Mouse (Mus musculus) intestine, embryonic 16.5 days (tissue): ENCODE results near the gene Hdgf. TPM values are rescaled to one million over a fixed set of nuclear protein-coding genes. Genes with fewer than 3 reads are reported as not detected.

Experiments used
- ATAC-seq: fragments of 200-750 bp; cut with Nextera tagmentation; 2 replicates; pipeline ENCODE4 v1.8.0; 2017; ENCODE audit warnings: moderate TSS enrichment, moderate library complexity
- H3K27ac ChIP-seq: fragments of 300-500 bp; sonication (generic); 2 replicates; pipeline ENCODE4 v1.5.1; 2014; ENCODE audit warnings: mild to moderate bottlenecking, low read length
- H3K27me3 ChIP-seq: fragments of 300-500 bp; sonication (generic); replicated peaks from 2 replicates; pipeline ENCODE4 v1.6.1; 2014; ENCODE audit warnings: low read length, control low read depth, mixed read lengths; ENCODE audit not compliant: control insufficient read depth, insufficient read depth
- H3K36me3 ChIP-seq: fragments of 300-500 bp; sonication (generic); 2 replicates; pipeline ENCODE4 v1.6.1; 2014; ENCODE audit warnings: low read length, control low read depth; ENCODE audit not compliant: control insufficient read depth, insufficient read depth
- H3K4me1 ChIP-seq: fragments of 300-500 bp; sonication (generic); 2 replicates; pipeline ENCODE4 v1.6.1; 2014; ENCODE audit warnings: low read length, control low read depth, mixed read lengths; ENCODE audit not compliant: control insufficient read depth, insufficient read depth
- H3K4me2 ChIP-seq: fragments of 300-500 bp; sonication (generic); 2 replicates; pipeline ENCODE4 v1.6.1; 2014; ENCODE audit warnings: low read depth, low read length, control low read depth
- H3K4me3 ChIP-seq: fragments of 300-500 bp; sonication (generic); 2 replicates; pipeline ENCODE4 v1.5.1; 2014; ENCODE audit warnings: mild to moderate bottlenecking, low read length
- H3K9ac ChIP-seq: fragments of 300-500 bp; sonication (generic); 2 replicates; pipeline ENCODE4 v1.6.1; 2014; ENCODE audit warnings: low read depth, low read length
- H3K9me3 ChIP-seq: fragments of 300-500 bp; sonication (generic); 2 replicates; pipeline ENCODE4 v1.6.1; 2016; ENCODE audit warnings: low read length, control low read depth; ENCODE audit not compliant: control insufficient read depth
- WGBS: fragments of 180-500 bp; shearing (Covaris S2); extraction: QIAGEN DNeasy Blood & Tissue Kit; methylation state at CpG from one replicate; pipeline ENCODE4 v1.1.7; 2014; 5-methylcytosine and 5-hydroxymethylcytosine counted together
- polyA plus RNA-seq: library from polyadenylated mRNA; unstranded; fragments of >200 nt; fragmentation: Nextera tagmentation; extraction: Ambion mirVana; gene quantifications from 2 replicates; pipeline ENCODE4 v1.2.1, GENCODE M21; 2015

Hdgf gene
- polyA plus RNA-seq, 1 experiment from 2014 or later: 76.0 TPM

DNA sequence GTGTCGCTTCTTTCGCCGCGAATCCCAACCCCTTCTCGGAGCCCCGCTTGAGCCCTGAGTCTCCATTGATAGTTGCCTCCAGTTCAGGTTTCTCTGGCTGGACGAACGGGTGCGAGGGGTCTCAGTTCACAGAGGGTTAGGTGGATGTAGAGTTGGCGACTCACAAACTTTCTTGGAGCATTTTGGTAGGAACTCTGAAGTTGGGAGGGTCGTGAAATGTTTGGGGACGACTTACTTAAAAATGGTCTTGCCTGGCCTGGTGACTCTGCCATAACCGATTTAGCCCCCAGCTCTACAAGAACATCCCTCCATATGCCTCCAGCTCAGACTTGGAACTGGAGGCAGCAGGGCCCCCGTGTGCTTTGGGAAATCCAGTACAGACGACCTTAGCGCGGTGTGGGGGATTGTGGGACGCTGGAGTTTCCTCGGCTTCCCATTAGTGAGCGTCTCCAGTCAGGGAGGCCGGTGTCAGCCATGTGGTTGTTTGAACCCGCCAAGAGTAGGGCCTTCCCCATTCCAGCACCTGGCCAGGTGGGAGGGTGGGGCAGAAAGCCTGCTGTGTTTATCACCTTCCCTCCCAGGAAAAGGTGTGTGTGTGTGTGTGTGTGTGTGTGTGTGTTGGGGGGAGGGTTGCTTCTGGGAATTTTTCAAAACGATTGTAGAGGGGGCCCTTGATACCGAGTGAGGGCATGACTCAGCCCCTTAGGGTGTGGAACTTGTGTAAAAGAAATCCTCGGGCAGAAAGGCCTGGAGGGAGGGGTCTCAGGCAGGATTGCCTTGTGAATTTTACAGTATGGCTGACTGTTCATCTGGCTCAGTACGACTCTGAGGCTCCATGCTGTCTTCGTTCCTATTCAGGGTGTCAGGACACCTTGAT, 1.1 kb downstream of the Hdgf start:
- under 1% methylated on average over 26 of the region's 27 CpGs for WGBS
- Histone ChIP-seq H3K4me2 (peak overlapping the region; percentile 72), H3K4me3 (peak overlapping the region; percentile 98), H3K36me3 (no peaks in the 10 kb centered on the region), H3K4me1 (peaks cover 31% of the 10 kb centered on the region), H3K27me3 (no peaks in the 10 kb centered on the region), H3K9ac (peak overlapping the region; percentile 99), H3K27ac (peak overlapping the region; percentile 95), H3K9me3 (no peaks in the 10 kb centered on the region)
- ATAC-seq: peak; percentile 50

DNA sequence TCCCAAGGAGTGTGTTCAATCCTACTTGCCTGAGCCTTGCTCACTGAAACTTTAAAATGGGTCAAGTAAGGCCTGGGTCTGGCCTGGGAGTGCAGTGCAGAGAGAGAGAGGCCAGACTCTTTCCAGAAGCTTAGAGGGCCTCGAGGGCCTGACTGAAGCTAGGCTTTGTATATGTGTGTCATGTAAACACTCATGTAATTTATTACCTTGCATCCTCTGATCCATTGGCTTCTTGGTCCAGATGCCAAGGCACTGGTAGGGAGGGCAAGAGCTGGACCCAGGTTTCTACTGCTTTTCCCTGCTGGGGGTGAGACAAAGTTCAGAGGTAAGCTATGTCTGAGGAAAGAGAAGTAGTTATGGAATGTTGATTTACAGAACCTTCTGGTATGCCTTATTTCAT, 1.8 kb downstream of the Hdgf start:
- WGBS: 3% methylated on average over 1 of the region's 1 CpGs
- peak overlapping the region; percentile 95 for H3K27ac ChIP-seq
- H3K9ac ChIP-seq: peak overlapping the region; percentile 99
- no peaks in the 10 kb centered on the region for H3K9me3 ChIP-seq
- H3K4me3 ChIP-seq: peak overlapping the region; percentile 98
- H3K27me3 ChIP-seq: no peaks in the 10 kb centered on the region
- H3K4me1 ChIP-seq: peaks cover 31% of the 10 kb centered on the region
- peak overlapping the region; percentile 72 for H3K4me2 ChIP-seq
- H3K36me3 ChIP-seq: no peaks in the 10 kb centered on the region
- ATAC-seq: no peak

DNA sequence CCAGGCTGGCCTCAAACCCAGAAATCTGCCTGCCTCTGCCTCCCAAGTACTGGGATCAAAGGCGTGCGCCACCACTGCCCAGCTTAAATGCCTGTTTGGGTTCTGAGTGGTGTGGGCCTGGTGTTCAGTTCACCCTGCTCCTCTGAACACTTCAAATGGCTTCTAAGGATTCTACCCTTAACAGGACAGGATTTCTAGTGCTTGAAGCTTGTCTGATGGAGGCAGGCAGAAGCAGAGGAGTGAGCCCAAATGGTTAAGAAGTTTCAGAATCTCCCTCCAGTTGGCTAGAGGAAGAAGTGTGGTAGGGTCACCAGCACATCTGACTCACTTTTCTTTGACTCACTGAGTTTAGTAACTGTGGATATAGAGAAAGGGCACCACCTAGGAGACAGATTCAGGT, 3.3 kb downstream of the Hdgf start:
- ATAC-seq: no peak
- H3K4me2 ChIP-seq: peak overlapping the region; percentile 59
- no peaks in the 10 kb centered on the region for H3K9me3 ChIP-seq
- H3K4me1 ChIP-seq: peaks cover 31% of the 10 kb centered on the region
- H3K27me3 ChIP-seq: no peaks in the 10 kb centered on the region
- H3K36me3 ChIP-seq: peaks cover 12% of the 10 kb centered on the region
- WGBS: 88% methylated on average over 2 of the region's 2 CpGs
- H3K27ac ChIP-seq: peak overlapping the region; percentile 95
- H3K9ac ChIP-seq: peak overlapping the region; percentile 60; the same call in 1 of the 2 replicates
- H3K4me3 ChIP-seq: no peak overlapping the region

DNA sequence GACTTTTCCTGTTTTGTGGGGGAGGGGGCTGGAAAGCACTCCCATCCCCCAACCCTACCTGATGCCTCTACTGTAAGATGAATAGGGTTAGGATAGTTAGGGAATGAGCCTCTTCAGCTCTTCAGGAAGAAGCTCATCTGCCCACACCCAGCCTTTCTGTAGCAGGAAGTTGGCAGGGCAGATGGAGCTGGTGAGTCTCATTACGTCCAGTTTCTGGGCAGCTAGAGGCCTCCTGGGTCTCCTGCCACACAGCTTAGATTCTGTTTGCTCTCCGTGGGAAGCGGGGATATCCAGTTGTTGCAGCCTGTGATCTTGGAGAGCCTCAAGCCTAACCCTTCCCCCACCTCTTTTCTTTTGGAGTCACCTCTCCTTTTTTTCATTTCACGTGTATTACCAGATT, 3.8 kb downstream of the Hdgf start:
- peak overlapping the region; percentile 59 for H3K4me2 ChIP-seq
- H3K27me3 ChIP-seq: no peaks in the 10 kb centered on the region
- H3K9ac ChIP-seq: peak overlapping the region; percentile 60
- ATAC-seq: no peak
- peak overlapping the region; percentile 95 for H3K27ac ChIP-seq
- peaks cover 13% of the 10 kb centered on the region for H3K36me3 ChIP-seq
- H3K4me3 ChIP-seq: peak overlapping the region; percentile 44
- H3K4me1 ChIP-seq: peaks cover 31% of the 10 kb centered on the region
- 8% methylated on average over 4 of the region's 4 CpGs for WGBS
- H3K9me3 ChIP-seq: no peaks in the 10 kb centered on the region

DNA sequence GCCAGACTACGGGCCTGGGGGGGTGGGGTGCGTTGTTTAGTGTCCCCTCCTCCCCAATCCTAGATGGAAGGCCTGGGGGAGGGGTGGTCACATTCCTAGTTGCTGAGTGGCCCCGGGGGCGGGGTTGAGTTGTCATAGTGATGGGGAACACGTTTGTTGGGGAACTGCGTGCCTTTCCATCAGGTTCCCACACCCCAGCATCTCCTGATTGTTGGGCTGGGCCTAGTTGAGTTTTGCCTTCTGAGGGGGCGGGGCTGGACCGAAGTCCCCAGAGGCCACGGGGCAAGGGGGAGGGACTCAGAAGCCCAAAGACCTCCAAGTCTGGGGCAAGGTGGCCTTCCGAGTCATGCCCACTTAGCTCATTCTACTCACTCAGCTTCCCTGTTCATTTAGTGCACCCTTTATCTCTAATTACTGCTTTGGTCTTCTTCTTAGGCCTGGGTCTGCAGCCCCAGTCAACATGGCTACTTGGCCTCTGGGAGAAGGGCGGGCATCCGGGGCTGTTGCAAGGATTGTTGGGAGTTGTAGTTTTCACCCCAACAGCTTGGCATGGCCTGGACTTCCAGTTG, 4.5 kb downstream of the Hdgf start:
- ATAC-seq: peak; percentile 73
- H3K9me3 ChIP-seq: no peaks in the 10 kb centered on the region
- no peaks in the 10 kb centered on the region for H3K27me3 ChIP-seq
- peaks cover 31% of the 10 kb centered on the region for H3K4me1 ChIP-seq
- H3K36me3 ChIP-seq: peaks cover 13% of the 10 kb centered on the region
- H3K9ac ChIP-seq: peak overlapping the region; percentile 60
- H3K4me3 ChIP-seq: peak overlapping the region; percentile 44
- peak overlapping the region; percentile 95 for H3K27ac ChIP-seq
- 3% methylated on average over 12 of the region's 12 CpGs for WGBS
- peak overlapping the region; percentile 59 for H3K4me2 ChIP-seq

DNA sequence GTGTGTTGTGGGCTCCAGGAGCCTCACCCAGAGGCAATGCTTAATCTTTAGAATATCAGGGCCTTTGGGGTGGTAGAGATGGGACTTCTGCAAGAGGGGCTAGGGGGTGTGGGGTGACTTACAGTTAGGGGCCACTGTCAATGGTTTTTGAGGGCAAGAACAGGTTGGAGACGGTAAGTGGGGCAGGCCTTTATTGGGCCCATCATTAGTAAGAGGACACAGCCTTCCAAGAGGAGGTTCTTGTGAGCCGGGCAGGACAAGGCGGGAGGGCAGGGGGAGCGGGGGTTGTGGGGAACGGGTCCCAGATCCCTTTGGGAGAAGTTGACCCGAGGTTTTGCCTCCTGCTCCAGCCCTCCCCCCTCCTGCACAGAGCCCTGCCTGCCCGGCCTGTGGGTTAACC, 7.4 kb downstream of the Hdgf start:
- Histone ChIP-seq H3K27ac (no peak overlapping the region), H3K9me3 (no peaks in the 10 kb centered on the region), H3K9ac (no peak overlapping the region), H3K4me1 (peaks cover 23% of the 10 kb centered on the region), H3K27me3 (no peaks in the 10 kb centered on the region), H3K36me3 (peaks cover 13% of the 10 kb centered on the region), H3K4me3 (no peak overlapping the region), H3K4me2 (no peak overlapping the region)
- 79% methylated on average over 7 of the region's 7 CpGs for WGBS
- no peak for ATAC-seq

DNA sequence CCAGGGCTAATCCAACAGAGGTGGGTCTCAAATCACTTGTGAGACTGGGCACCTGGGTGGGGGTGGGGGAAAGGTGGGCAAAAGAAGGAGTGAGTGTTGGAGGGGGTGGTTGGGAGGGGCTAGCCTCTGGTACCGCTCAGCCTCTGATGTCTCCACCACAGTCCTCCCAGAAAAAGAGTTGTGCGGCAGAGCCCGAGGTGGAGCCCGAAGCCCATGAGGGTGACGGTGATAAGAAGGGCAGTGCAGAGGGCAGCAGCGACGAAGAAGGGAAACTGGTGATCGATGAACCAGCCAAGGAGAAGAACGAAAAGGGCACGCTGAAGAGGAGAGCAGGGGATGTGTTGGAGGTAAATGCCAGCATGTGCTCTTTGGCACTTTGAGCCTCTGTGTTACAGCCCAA, 7.8 kb downstream of the Hdgf start:
- 95% methylated on average over 10 of the region's 10 CpGs for WGBS
- peaks cover 13% of the 10 kb centered on the region for H3K36me3 ChIP-seq
- no peak overlapping the region for H3K4me3 ChIP-seq

DNA sequence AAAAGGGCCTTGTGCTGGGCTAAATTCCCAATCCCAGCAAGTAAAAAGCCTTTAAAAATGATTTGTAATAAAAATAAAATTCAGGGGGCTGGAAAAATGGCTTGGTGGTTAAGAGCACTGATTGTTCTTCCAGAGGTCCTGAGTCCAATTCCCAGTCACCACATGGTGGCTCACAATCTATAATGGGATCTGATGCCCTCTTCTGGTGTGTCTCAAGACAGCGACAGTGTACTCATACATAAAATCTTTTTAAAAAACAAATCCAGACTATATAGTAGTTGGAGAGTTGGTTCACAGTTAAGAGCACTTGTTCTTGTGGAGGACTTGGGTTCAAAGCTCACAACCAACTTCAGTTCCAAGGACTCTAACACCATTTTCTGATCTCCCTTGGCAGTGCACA, 10.9 kb downstream of the Hdgf start:
- Histone ChIP-seq H3K4me1 (peaks cover 3% of the 10 kb centered on the region; the same call in 1 of the 2 replicates), H3K9ac (no peak overlapping the region), H3K36me3 (peaks cover 13% of the 10 kb centered on the region), H3K27me3 (no peaks in the 10 kb centered on the region), H3K4me2 (no peak overlapping the region), H3K9me3 (no peaks in the 10 kb centered on the region), H3K27ac (no peak overlapping the region), H3K4me3 (no peak overlapping the region)
- ATAC-seq: no peak
- 81% methylated on average over 1 of the region's 1 CpGs for WGBS

More for the DNA sequence above, 7.8 kb downstream of the Hdgf start:
- peaks cover 19% of the 10 kb centered on the region for H3K4me1 ChIP-seq
- H3K9me3 ChIP-seq: no peaks in the 10 kb centered on the region
- no peak overlapping the region for H3K27ac ChIP-seq
- no peak for ATAC-seq
- no peak overlapping the region for H3K4me2 ChIP-seq
- no peaks in the 10 kb centered on the region for H3K27me3 ChIP-seq
- H3K9ac ChIP-seq: no peak overlapping the region

DNA sequence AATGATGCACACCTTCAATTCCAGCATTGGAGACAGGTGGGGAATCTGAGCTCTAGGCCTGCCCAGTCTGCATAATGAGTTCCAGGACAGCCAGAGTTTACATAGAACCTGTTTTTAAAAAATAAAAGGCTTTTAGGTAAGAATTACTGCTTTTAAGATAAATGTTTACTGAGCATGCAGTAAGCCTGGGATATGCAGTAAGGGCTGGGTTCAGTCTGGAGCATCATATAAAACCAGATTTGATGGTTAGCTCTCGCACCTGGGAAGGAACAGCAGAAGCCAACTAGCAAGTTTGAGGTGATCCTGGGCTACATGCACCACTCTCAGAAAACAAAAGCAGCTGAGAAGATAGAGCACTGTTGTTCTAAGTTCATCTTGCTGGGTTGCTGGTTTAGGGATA, 12.4 kb downstream of the Hdgf start:
- Histone ChIP-seq H3K9ac (no peak overlapping the region), H3K27me3 (no peaks in the 10 kb centered on the region), H3K4me3 (0 out of 2 replicates have a peak overlapping the region, but pooled peaks have one; percentile 71), H3K27ac (0 out of 2 replicates have a peak overlapping the region, but pooled peaks have one; percentile 7), H3K4me1 (peaks cover 3% of the 10 kb centered on the region; the same call in 1 of the 2 replicates), H3K4me2 (no peak overlapping the region), H3K9me3 (no peaks in the 10 kb centered on the region), H3K36me3 (peaks cover 9% of the 10 kb centered on the region)
- 85% methylated on average over 1 of the region's 1 CpGs for WGBS
- ATAC-seq: no peak; the same call in 1 of the 2 replicates
